Mouse (Mus musculus): ENCODE results near the gene Agmo. TPM values are rescaled to one million over a fixed set of nuclear protein-coding genes. Genes with fewer than 3 reads are reported as not detected.

Gene Agmo
- polyA plus RNA-seq, 1 experiment = 0.02 TPM

DNA sequence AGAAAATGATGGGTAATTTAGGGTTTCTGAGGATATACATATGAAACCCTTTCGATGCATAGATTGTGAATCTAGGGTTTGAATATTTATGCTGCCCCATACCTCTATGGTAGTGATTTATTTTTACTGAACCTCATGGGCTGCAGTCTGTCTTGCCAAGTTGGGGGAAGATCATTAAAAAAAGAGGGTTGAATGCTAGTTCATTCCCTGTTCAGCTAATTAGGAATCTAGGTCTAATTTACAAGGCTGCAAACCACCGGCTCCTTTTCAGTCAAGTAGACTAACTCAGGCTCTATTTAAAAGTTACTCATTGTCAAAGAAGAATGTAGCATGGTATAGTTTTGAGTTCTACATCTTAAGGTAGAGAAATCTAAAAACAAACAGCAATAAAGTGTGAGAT lies 266.4 kb downstream of the Agmo start:
- Histone ChIP-seq H3K36me3 (ENCODE audit: control insufficient read depth, insufficient read depth) (no peaks in the 10 kb centered on the region), H3K79me2 (ENCODE audit: control insufficient read depth, insufficient read depth) (no peaks in the 10 kb centered on the region), H3K4me3 (ENCODE audit: insufficient read depth, poor library complexity, severe bottlenecking) (no peak overlapping the region), H3K27me3 (ENCODE audit: control insufficient read depth, insufficient read depth, insufficient read length) (no peaks in the 10 kb centered on the region), H3K79me3 (ENCODE audit: low read depth) (no peaks in the 10 kb centered on the region), H3ac (ENCODE audit: control insufficient read depth, insufficient read length, low read depth) (no peak overlapping the region)
- no peak for TF ChIP-seq USF1 (IDR thresholded peaks at IDR 0.05; ENCODE audit: low read depth)
- TF ChIP-seq CTCF (IDR thresholded peaks at IDR 0.05; ENCODE audit: control insufficient read depth, insufficient read depth, insufficient read length) = no peak
- TF ChIP-seq CEBPB (IDR thresholded peaks at IDR 0.05; ENCODE audit: low read depth) = no peak
- TF ChIP-seq FOSL1 (IDR thresholded peaks at IDR 0.05; ENCODE audit: insufficient read depth, low read length, poor library complexity, severe bottlenecking) = no peak

DNA sequence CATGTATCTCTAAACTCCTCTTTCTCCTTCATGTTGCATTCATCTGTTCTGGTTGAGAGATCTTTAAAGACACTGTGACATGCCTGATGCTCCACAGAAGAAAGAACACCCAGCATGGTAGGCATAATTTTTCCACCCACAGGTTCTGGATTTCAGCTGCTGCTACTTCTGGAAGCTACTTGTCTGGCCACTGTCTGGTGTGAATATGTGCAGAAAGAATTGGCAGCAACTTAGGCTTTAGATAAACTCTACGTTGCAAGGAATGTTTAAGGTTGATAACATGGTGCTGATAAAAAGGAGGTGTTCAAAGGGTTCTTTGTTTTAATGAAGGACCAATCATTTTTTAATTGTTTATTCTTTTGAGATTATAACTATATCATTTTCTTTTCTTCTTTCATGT lies 280.3 kb downstream of the Agmo start:
- no peaks in the 10 kb centered on the region for H3K27me3 ChIP-seq (ENCODE audit: control insufficient read depth, insufficient read depth, insufficient read length)
- no peak overlapping the region for H3K4me3 ChIP-seq (ENCODE audit: insufficient read depth, poor library complexity, severe bottlenecking)
- no peak for TF ChIP-seq CTCF (IDR thresholded peaks at IDR 0.05; ENCODE audit: control insufficient read depth, insufficient read depth, insufficient read length)
- no peak for TF ChIP-seq FOSL1 (IDR thresholded peaks at IDR 0.05; ENCODE audit: insufficient read depth, low read length, poor library complexity, severe bottlenecking)
- no peak for TF ChIP-seq USF1 (IDR thresholded peaks at IDR 0.05; ENCODE audit: low read depth)
- no peak for TF ChIP-seq MYOD1 (IDR thresholded peaks at IDR 0.05; ENCODE audit: control insufficient read depth, insufficient read length, low read depth)
- TF ChIP-seq MYOG (IDR thresholded peaks at IDR 0.05; ENCODE audit: control insufficient read depth, extremely low read depth, insufficient read length) = no peak
- no peak for TF ChIP-seq CEBPB (IDR thresholded peaks at IDR 0.05; ENCODE audit: low read depth)
- no peak for TF ChIP-seq MAX (IDR thresholded peaks at IDR 0.05)
- no peaks in the 10 kb centered on the region for H3K79me3 ChIP-seq (ENCODE audit: low read depth)
- no peaks in the 10 kb centered on the region for H3K36me3 ChIP-seq (ENCODE audit: control insufficient read depth, insufficient read depth)
- no peaks in the 10 kb centered on the region for H3K79me2 ChIP-seq (ENCODE audit: control insufficient read depth, insufficient read depth)
- no peak overlapping the region for H3ac ChIP-seq (ENCODE audit: control insufficient read depth, insufficient read length, low read depth)

DNA sequence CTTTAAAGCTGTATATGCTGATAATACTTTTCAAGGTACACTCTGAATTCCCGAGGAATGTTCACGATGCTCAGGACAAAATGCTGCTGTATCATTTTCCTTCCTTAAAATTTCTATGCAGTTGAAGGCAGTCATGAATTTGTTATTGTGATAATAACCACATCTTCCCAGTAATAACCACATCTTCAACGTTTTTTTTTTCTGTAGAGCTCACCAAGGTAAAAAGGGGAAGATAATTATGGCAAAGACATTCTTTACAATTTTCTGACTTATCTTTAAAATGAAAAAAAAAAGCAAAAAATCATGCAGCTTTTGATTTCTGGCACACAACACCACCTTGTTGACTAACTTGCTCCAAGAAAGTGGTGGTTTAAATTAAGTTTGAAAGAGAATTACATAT lies 283.2 kb downstream of the Agmo start:
- Histone ChIP-seq H3ac (ENCODE audit: control insufficient read depth, insufficient read length, low read depth) (no peak overlapping the region), H3K27me3 (ENCODE audit: control insufficient read depth, insufficient read depth, insufficient read length) (no peaks in the 10 kb centered on the region), H3K79me3 (ENCODE audit: low read depth) (no peaks in the 10 kb centered on the region), H3K36me3 (ENCODE audit: control insufficient read depth, insufficient read depth) (no peaks in the 10 kb centered on the region), H3K4me3 (ENCODE audit: insufficient read depth, poor library complexity, severe bottlenecking) (no peak overlapping the region), H3K79me2 (ENCODE audit: control insufficient read depth, insufficient read depth) (no peaks in the 10 kb centered on the region)
- no peak for TF ChIP-seq MAX (IDR thresholded peaks at IDR 0.05)
- no peak for TF ChIP-seq FOSL1 (IDR thresholded peaks at IDR 0.05; ENCODE audit: insufficient read depth, low read length, poor library complexity, severe bottlenecking)
- TF ChIP-seq CEBPB (IDR thresholded peaks at IDR 0.05; ENCODE audit: low read depth) = no peak
- no peak for TF ChIP-seq MYOD1 (IDR thresholded peaks at IDR 0.05; ENCODE audit: control insufficient read depth, insufficient read length, low read depth)
- TF ChIP-seq CTCF (IDR thresholded peaks at IDR 0.05; ENCODE audit: control insufficient read depth, insufficient read depth, insufficient read length) = no peak
- TF ChIP-seq MYOG (IDR thresholded peaks at IDR 0.05; ENCODE audit: control insufficient read depth, extremely low read depth, insufficient read length) = no peak
- TF ChIP-seq USF1 (IDR thresholded peaks at IDR 0.05; ENCODE audit: low read depth) = no peak

DNA sequence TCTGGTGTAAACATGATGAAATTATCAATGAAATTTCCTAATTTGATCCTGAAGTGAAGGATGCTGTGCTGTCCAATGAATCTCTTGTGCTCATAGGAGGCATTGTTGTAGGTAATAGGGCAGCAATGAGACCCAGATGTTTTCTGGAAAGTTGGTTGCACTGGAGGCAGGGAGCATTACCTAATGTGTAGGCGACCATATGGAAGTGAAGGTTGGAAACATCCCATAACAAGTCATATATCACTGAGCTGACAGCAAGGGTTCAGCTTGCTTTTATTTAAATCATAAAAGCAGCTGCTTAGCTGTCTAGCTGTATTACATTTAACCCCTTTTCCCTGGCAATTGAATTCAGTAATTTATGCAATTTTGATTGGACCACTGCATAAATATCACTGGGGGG lies 299.6 kb downstream of the Agmo start:
- TF ChIP-seq CTCF (IDR thresholded peaks at IDR 0.05; ENCODE audit: control insufficient read depth, insufficient read depth, insufficient read length) (no peak), CEBPB (IDR thresholded peaks at IDR 0.05; ENCODE audit: low read depth) (no peak)
- Histone ChIP-seq H3K79me2 (ENCODE audit: control insufficient read depth, insufficient read depth) (no peaks in the 10 kb centered on the region), H3K27me3 (ENCODE audit: control insufficient read depth, insufficient read depth, insufficient read length) (no peaks in the 10 kb centered on the region), H3K79me3 (ENCODE audit: low read depth) (no peaks in the 10 kb centered on the region), H3K36me3 (ENCODE audit: control insufficient read depth, insufficient read depth) (no peaks in the 10 kb centered on the region), H3K4me3 (ENCODE audit: insufficient read depth, poor library complexity, severe bottlenecking) (no peak overlapping the region), H3ac (ENCODE audit: control insufficient read depth, insufficient read length, low read depth) (no peak overlapping the region)

DNA sequence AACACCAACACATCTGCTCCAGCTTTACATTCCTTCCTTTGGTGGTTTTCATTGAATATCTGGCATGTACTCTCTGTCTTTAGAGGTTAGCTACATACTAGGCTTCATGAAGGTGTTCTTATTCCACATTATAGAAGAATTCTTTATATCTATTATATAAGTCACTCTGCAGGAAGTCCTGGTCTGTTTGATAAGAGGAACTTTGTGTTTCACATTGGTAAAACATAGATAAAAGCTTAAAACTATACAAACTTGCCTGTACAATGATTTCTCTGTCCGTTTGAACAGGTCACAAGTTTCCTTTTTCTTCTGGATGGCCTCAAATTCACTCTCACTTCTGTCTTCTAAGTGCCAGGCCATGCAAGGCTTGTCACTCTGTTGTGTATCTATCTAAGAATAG lies 316.8 kb downstream of the Agmo start:
- H3K4me3 ChIP-seq (ENCODE audit: insufficient read depth, poor library complexity, severe bottlenecking) = no peak overlapping the region
- no peaks in the 10 kb centered on the region for H3K27me3 ChIP-seq (ENCODE audit: control insufficient read depth, insufficient read depth, insufficient read length)
- H3K36me3 ChIP-seq (ENCODE audit: control insufficient read depth, insufficient read depth) = no peaks in the 10 kb centered on the region
- no peak overlapping the region for H3ac ChIP-seq (ENCODE audit: control insufficient read depth, insufficient read length, low read depth)
- H3K79me3 ChIP-seq (ENCODE audit: low read depth) = no peaks in the 10 kb centered on the region
- TF ChIP-seq FOSL1 (IDR thresholded peaks at IDR 0.05; ENCODE audit: insufficient read depth, low read length, poor library complexity, severe bottlenecking) = no peak
- no peak for TF ChIP-seq MYOG (IDR thresholded peaks at IDR 0.05; ENCODE audit: control insufficient read depth, extremely low read depth, insufficient read length)
- TF ChIP-seq MAX (IDR thresholded peaks at IDR 0.05) = no peak
- TF ChIP-seq CEBPB (IDR thresholded peaks at IDR 0.05; ENCODE audit: low read depth) = no peak
- no peak for TF ChIP-seq USF1 (IDR thresholded peaks at IDR 0.05; ENCODE audit: low read depth)
- no peak for TF ChIP-seq CTCF (IDR thresholded peaks at IDR 0.05; ENCODE audit: control insufficient read depth, insufficient read depth, insufficient read length)
- no peak for TF ChIP-seq MYOD1 (IDR thresholded peaks at IDR 0.05; ENCODE audit: control insufficient read depth, insufficient read length, low read depth)
- no peaks in the 10 kb centered on the region for H3K79me2 ChIP-seq (ENCODE audit: control insufficient read depth, insufficient read depth)

DNA sequence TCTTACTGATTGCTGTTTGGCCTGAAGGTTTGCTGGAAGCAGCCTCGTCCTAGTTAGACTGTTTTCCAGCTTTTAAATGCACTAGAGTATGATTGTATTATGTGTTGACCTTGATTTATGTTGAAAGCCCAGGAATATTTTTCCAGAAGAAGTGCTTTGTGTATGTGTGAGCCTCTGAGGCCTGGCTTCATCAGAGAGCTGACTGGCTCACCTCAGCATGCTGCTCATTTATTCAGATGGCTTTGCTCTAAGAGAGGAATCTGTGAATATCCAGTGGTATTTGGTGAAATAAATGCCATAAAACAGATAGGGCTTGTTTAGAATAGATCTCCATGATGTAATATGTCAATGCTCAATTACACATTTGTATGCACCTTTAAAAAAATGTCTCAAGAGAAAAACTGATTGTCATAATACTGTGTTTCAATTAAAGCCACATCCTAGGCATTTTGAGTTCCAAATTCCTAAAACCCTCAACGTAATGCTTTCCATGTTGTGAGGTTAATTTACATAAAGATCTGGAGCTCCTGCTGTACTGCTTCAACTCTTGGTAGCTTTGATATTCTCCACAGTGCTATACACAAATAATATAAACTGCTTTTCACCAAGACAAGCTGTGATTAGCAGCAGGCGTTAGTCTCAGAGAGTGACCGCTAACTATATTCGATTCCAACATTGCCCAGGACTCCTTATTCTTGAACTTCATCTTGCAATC lies 324.6 kb downstream of the Agmo start:
- Histone ChIP-seq H3K79me3 (ENCODE audit: low read depth) (no peaks in the 10 kb centered on the region), H3K4me3 (ENCODE audit: insufficient read depth, poor library complexity, severe bottlenecking) (no peak overlapping the region), H3K27me3 (ENCODE audit: control insufficient read depth, insufficient read depth, insufficient read length) (no peaks in the 10 kb centered on the region), H3K79me2 (ENCODE audit: control insufficient read depth, insufficient read depth) (no peaks in the 10 kb centered on the region), H3ac (ENCODE audit: control insufficient read depth, insufficient read length, low read depth) (no peak overlapping the region), H3K36me3 (ENCODE audit: control insufficient read depth, insufficient read depth) (no peaks in the 10 kb centered on the region)
- no peak for TF ChIP-seq CEBPB (IDR thresholded peaks at IDR 0.05; ENCODE audit: low read depth)
- no peak for TF ChIP-seq FOSL1 (IDR thresholded peaks at IDR 0.05; ENCODE audit: insufficient read depth, low read length, poor library complexity, severe bottlenecking)
- TF ChIP-seq MYOG (IDR thresholded peaks at IDR 0.05; ENCODE audit: control insufficient read depth, extremely low read depth, insufficient read length) = no peak
- no peak for TF ChIP-seq MYOD1 (IDR thresholded peaks at IDR 0.05; ENCODE audit: control insufficient read depth, insufficient read length, low read depth)
- no peak for TF ChIP-seq MAX (IDR thresholded peaks at IDR 0.05)
- TF ChIP-seq USF1 (IDR thresholded peaks at IDR 0.05; ENCODE audit: low read depth) = no peak
- TF ChIP-seq CTCF (IDR thresholded peaks at IDR 0.05; ENCODE audit: control insufficient read depth, insufficient read depth, insufficient read length) = no peak
